Mouse (Mus musculus) small intestine, adult 2 months (tissue): ENCODE data around the gene Wdr54. TPM values are rescaled to one million over a fixed set of nuclear protein-coding genes. Genes with fewer than 3 reads are reported as not detected.

ENCODE experiments used
- H3K27ac ChIP-seq: fragments of 200-500 bp; 2 replicates; pipeline ENCODE4 v1.5.1; 2012; ENCODE audit warnings: low read depth, low read length, control low read depth, inconsistent platforms; ENCODE audit not compliant: insufficient read depth
- H3K27me3 ChIP-seq: fragments of 200-500 bp; 2 replicates; pipeline ENCODE4 v1.6.1; 2012; ENCODE audit warnings: mild to moderate bottlenecking, moderate library complexity, low read length, inconsistent platforms; ENCODE audit not compliant: control insufficient read depth, insufficient read depth
- H3K36me3 ChIP-seq: fragments of 200-500 bp; 2 replicates; pipeline ENCODE4 v1.6.1; 2012; ENCODE audit warnings: mild to moderate bottlenecking, low read length, control low read depth, inconsistent platforms; ENCODE audit not compliant: control insufficient read depth, insufficient read depth
- H3K4me1 ChIP-seq: fragments of 200-500 bp; 2 replicates; pipeline ENCODE4 v1.6.1; 2012; ENCODE audit warnings: low read length, inconsistent platforms, mixed read lengths; ENCODE audit not compliant: control insufficient read depth, insufficient read depth, insufficient read length
- H3K4me3 ChIP-seq: fragments of 200-500 bp; 2 replicates; pipeline ENCODE4 v1.5.1; 2012; ENCODE audit warnings: low read depth, mild to moderate bottlenecking, control low read depth, inconsistent platforms, low read length, moderate library complexity
- CTCF ChIP-seq: fragments of 200-500 bp; IDR thresholded peaks from 2 replicates; pipeline ENCODE4 v1.5.1; 2012; ENCODE audit warnings: low read depth, mild to moderate bottlenecking, control low read depth, inconsistent platforms, low read length, moderate library complexity, mixed read lengths; ENCODE audit not compliant: insufficient replicate concordance, insufficient read length; ENCODE audit errors: extremely low read depth
- POLR2A ChIP-seq: fragments of 200-500 bp; IDR thresholded peaks from 2 replicates; pipeline ENCODE4 v1.6.1; 2012; ENCODE audit warnings: low read depth, mild to moderate bottlenecking, control low read depth, inconsistent platforms, low read length, moderate library complexity
- WGBS: fragments of 180-500 bp; shearing (Covaris S2); methylation state at CpG from one replicate; pipeline ENCODE4 v1.1.7; 2018; 5-methylcytosine and 5-hydroxymethylcytosine counted together
- polyA plus RNA-seq: library from polyadenylated mRNA; depleted of rRNA; stranded (reverse); fragments of >200 nt; gene quantifications from 2 replicates; pipeline ENCODE4 v1.2.3, GENCODE M21; 2012

Wdr54 gene
- polyA plus RNA-seq, 1 experiment: 0.90 TPM

DNA sequence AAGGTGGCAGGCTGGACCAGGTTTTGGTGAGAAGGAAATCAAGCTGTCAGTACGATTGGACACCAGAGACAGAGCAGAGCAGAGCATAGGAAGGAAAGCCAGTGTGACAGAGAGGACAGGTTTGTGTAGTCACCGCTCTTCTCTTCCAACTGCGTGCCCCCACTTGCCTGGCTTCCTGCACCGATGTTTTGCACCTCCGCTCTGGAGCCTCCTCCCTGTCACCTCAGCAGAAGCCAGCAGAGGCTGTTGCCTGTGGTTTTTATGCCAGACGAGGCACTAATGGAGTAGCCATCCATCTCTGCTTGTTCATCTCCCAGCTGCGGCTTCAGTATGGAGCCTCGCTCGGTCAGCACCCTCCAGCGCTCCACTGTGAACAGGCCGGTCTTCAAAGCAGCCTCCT, 13.3 kb downstream of the Wdr54 start:
- H3K27me3 ChIP-seq: no peaks in the 10 kb centered on the region
- 87% methylated on average over 11 of the region's 11 CpGs for WGBS
- no peak overlapping the region for H3K27ac ChIP-seq
- TF ChIP-seq CTCF: no peak
- TF ChIP-seq POLR2A: no peak
- H3K4me1 ChIP-seq: peaks cover 6% of the 10 kb centered on the region
- peaks cover 16% of the 10 kb centered on the region; the same call in 1 of the 2 replicates for H3K36me3 ChIP-seq
- H3K4me3 ChIP-seq: no peak overlapping the region

DNA sequence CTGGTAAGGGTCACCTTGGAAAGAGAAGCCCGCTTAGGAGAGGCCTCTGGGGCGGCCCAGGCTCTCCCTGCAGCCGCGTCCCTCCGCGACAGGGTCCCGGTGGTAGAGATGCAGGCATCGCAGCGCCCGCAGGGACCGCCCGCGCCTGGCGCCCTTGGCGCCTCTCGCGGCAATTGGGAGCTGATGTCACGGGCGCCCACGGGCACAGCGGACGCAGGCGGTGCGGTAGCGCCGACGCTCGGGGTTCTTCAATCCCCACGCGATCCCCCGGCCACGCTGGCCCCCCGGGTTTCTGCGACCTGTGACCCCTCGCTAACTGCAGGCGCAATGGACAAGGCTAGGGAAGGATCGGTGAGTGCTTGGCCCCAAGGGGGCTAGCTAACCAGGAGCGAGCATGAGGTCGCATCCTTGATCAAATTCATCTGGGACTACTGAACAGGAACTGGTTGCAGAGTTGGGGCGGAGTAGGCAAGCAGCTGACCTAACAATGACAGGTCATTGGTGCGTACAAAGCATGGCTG, 13.9 kb downstream of the Wdr54 start:
- Histone ChIP-seq H3K4me1 (peaks cover 9% of the 10 kb centered on the region), H3K27me3 (no peaks in the 10 kb centered on the region), H3K27ac (no peak overlapping the region), H3K4me3 (no peak overlapping the region), H3K36me3 (peaks cover 10% of the 10 kb centered on the region; the same call in 1 of the 2 replicates)
- 58% methylated on average over 41 of the region's 41 CpGs for WGBS
- no peak for TF ChIP-seq POLR2A

DNA sequence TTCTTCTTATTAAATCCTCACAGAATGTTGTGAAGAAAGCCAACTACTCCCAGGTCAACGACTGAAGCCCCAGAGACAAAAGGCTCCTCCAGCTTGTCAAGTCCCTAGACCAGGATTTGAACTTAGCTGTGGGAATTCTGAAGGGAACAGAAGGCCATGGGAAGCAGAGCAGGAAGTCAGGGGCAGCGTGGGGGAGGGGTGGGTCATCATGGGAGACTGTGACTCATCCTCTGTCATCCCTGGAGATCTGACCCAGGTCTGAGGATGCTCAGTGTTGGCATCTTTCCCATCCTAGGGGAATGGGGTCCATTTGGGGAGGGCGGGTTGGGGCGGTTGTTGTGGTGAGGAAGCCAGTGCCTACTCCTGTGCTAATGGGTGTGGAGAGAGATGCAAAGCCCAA, 14.6 kb downstream of the Wdr54 start:
- WGBS: 67% methylated on average over 4 of the region's 4 CpGs
- H3K4me3 ChIP-seq: no peak overlapping the region

DNA sequence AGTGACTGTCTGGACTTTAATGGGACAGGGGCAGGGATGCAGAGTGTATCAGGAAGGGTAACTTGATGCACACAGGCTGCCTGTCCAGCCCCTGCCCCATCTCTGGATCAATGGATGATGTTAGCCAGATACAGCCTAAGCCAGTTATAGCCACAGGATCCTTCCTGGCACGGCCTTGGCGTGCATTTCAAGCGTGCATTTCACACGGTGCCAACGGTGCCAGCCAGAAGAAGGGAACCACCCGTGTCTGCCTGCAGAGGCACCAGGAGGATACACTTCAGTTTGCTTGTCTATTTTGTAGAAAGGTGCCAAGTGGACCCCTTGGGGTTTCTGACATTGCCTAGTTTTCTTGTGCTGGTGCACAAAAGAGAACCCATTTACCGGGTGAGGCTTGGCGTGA, 16.2 kb downstream of the Wdr54 start:
- WGBS: 91% methylated on average over 8 of the region's 8 CpGs
- Histone ChIP-seq H3K4me3 (no peak overlapping the region), H3K27ac (no peak overlapping the region), H3K36me3 (peaks cover 6% of the 10 kb centered on the region; the same call in 1 of the 2 replicates), H3K4me1 (peaks cover 11% of the 10 kb centered on the region), H3K27me3 (no peaks in the 10 kb centered on the region)
- TF ChIP-seq CTCF (no peak), POLR2A (no peak)

More for the DNA sequence above, 14.6 kb downstream of the Wdr54 start:
- Histone ChIP-seq H3K27me3 (no peaks in the 10 kb centered on the region), H3K4me1 (peaks cover 9% of the 10 kb centered on the region), H3K36me3 (peaks cover 6% of the 10 kb centered on the region; the same call in 1 of the 2 replicates), H3K27ac (no peak overlapping the region)
- no peak for TF ChIP-seq POLR2A
- TF ChIP-seq CTCF: no peak

DNA sequence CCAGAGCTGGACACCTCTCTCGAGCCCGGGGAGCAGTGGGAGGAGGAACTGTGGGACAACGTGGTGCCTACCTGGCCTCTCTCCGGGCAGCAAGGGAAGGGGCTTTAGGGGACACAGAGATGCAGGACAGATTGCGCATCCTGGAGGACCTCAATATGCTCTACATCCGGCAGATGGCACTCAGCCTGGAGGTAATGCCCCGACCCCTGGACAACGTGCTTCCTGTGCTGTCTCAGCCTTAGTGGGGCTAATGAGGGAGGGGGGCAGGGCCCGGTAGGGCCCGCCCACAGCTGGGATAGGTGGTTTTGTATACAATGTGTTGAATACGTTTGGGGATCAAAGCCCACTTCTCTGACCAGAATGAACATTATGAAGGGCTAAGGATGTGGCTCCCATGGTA, 18.1 kb downstream of the Wdr54 start:
- peak overlapping the region; percentile 83 for H3K4me3 ChIP-seq
- H3K27ac ChIP-seq: peak overlapping the region; percentile 93
- 9% methylated on average over 11 of the region's 11 CpGs for WGBS
- peaks cover 21% of the 10 kb centered on the region for H3K4me1 ChIP-seq
- no peaks in the 10 kb centered on the region for H3K27me3 ChIP-seq
- peaks cover 6% of the 10 kb centered on the region; the same call in 1 of the 2 replicates for H3K36me3 ChIP-seq
- TF ChIP-seq CTCF (no peak), POLR2A (no peak)

DNA sequence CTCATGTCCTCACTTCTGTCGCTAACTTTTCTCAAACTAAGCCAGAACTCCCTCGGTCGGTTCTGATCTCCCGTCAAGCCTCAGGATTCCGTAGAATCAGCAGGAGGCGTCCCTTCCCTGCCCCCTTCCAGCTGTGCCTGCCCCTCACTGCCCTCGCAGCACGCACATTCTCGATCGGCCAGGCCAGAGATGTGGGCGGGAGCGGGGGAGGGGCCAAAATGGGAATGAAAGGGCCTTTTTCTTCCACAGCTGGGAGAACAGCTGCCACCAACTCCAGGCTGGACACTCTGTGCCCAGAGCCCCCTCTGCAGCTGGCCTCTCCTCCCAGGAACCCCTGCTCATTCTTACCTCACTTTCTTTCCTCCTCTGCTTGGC, 18.6 kb downstream of the Wdr54 start:
- Histone ChIP-seq H3K4me3 (peak overlapping the region; percentile 83), H3K36me3 (peaks cover 6% of the 10 kb centered on the region; the same call in 1 of the 2 replicates), H3K4me1 (peaks cover 22% of the 10 kb centered on the region), H3K27ac (peak overlapping the region; percentile 93), H3K27me3 (no peaks in the 10 kb centered on the region)
- WGBS: 1% methylated on average over 12 of the region's 12 CpGs
- TF ChIP-seq POLR2A: peak; percentile 45
- TF ChIP-seq CTCF: peak; percentile 9; the same call in 1 of the 2 replicates

DNA sequence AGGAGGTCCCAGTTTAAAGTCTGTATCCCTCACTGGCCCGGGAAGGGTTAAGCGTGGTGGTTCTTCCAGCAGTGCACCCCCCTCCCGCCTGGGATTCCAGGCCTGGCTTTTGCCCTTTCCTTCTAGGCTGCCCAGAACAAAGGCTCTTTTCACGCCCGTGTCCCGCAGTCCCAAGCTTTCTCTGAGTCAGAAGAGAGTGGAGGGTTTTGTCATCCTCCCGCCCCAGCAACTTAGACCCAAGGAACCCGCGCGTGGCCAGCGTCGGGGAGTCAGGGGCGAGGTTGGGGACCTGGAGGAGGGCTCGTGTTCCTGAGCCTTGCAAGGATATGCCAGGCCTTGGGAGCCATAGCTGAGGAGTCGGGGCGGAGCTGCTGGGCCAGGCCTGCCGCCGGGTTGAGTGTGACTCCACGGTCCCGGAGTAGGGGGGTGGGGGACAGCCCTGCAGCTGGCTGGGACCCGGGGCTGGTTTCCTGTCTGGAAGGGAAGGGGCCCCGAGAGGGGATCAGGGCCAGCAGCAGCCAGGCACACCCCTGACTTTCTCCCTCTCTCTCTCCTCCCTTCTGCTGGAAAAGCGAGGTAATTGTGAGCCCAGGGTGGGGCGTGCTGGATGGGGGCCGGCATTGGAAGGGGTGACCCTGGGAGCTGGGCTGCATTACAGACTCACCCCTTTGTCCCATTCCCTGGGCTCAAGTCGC, 19.2 kb downstream of the Wdr54 start:
- no peaks in the 10 kb centered on the region for H3K27me3 ChIP-seq
- H3K36me3 ChIP-seq: peaks cover 6% of the 10 kb centered on the region; the same call in 1 of the 2 replicates
- peak overlapping the region; percentile 93 for H3K27ac ChIP-seq
- H3K4me3 ChIP-seq: peak overlapping the region; percentile 83
- TF ChIP-seq POLR2A: peak; percentile 41
- TF ChIP-seq CTCF: no peak
- H3K4me1 ChIP-seq: peaks cover 21% of the 10 kb centered on the region
- 1% methylated on average over 26 of the region's 26 CpGs for whole genome bisulfite sequencing
